Mouse (Mus musculus): ENCODE measurements around the gene Car3. TPM values are rescaled to one million over a fixed set of nuclear protein-coding genes. Genes with fewer than 3 reads are reported as not detected.

Car3 gene
- not detected for total RNA-seq (2023)

GRCm38 (mm10) chr3:14863022-14863711 is at the start of gene Car3:
Gene Car3, plus strand, starts transcription at chr3:14863512.

GRCm38 (mm10) chr3:14886102-14887098 is 23.1 kb downstream of the Car3 start, which contains the start of gene Car2:
Gene Car2, plus strand, starts transcription at chr3:14886273.

Other genes starting within 250 kb of the Car3 start
- gene Car13, start 221.8 kb upstream of the Car3 start, total RNA-seq (2023), result under 1 TPM; 0.38 to 0.47 TPM
- gene Car1, start 55.1 kb upstream of the Car3 start, total RNA-seq (2023), result 10 to 100 TPM in 1 of 2 experiments, 1 to 10 TPM in 1; 4.6 to 13.5 TPM
- gene Car2, start 22.8 kb downstream of the Car3 start, total RNA-seq (2023), result 1 to 10 TPM; 4.9 to 6.8 TPM